Mouse (Mus musculus) liver (tissue): ENCODE measurements at regions not wholly inside any gene's neighbourhood (a gene's known extent, or its start where the extent isn't known, plus 50 kb on each side); places are given as distances from the start of the nearest gene placed in this dataset.
A peak's percentile ranks its signal among the peaks of the same experiment; 100 is the strongest.

Experiments
- DNase-seq: peaks from one replicate; pipeline ENCODE4 v3.0.0-alpha.2; 2020; ENCODE audit warnings: mixed read lengths

DNA sequence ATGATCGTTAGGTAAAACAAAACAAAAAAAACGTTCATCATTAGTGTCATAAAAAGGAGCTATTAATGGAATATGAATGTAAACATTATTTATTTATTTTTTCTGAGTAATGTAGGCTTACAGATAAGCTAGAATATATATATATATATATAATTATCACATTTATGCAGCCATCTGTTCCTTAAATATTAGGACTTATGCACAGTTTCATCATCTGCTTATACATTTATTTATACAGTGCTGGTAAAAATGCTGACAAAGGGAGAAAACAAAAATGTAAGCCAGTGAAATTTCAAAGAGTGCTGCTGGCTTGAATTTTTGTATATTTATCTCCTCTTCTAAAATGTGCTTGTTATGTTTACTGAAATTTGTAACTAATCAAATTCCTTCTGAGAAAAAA is 4841.7 kb upstream of the Gm7489 start:
- DNase-seq: no peak

GRCm38 (mm10) chr15:49065069-49065468 is 4819.6 kb upstream of the Gm7489 start:
- DNase-seq: no peak

- DNase-seq: peak; percentile 39
These were observed 4818.8 kb upstream of the Gm7489 start for GRCm38 (mm10) chr15:49065875-49066274.

- DNase-seq: no peak
These were observed 4818.3 kb upstream of the Gm7489 start for GRCm38 (mm10) chr15:49066367-49066766.
